Mouse (Mus musculus) intestine, embryonic 14.5 days (tissue): ENCODE data around the gene Tdrd12. TPM values are rescaled to one million over a fixed set of nuclear protein-coding genes. Genes with fewer than 3 reads are reported as not detected.

ENCODE experiments used
- ATAC-seq: fragments of 200-750 bp; cut with Nextera tagmentation; replicated peaks from 2 replicates; pipeline ENCODE4 v1.8.0; 2017; ENCODE audit warnings: low read depth, moderate number of reproducible peaks, moderate TSS enrichment, moderate library complexity; ENCODE audit not compliant: low FRiP score, low TSS enrichment
- DNase-seq: peaks from one replicate; pipeline ENCODE4 v3.0.0-alpha.2; 2018; ENCODE audit warnings: low spot score
- H3K27ac ChIP-seq: fragments of 300-500 bp; sonication (generic); 2 replicates; pipeline ENCODE4 v1.5.1; 2014; ENCODE audit warnings: low read depth, mild to moderate bottlenecking, control low read depth
- H3K27me3 ChIP-seq: fragments of 300-500 bp; sonication (generic); replicated peaks from 2 replicates; pipeline ENCODE4 v1.6.1; 2014; ENCODE audit warnings: low read length, control low read depth; ENCODE audit not compliant: control insufficient read depth, insufficient read depth
- H3K36me3 ChIP-seq: fragments of 300-500 bp; sonication (generic); 2 replicates; pipeline ENCODE4 v1.6.1; 2014; ENCODE audit warnings: low read length, control low read depth; ENCODE audit not compliant: control insufficient read depth, insufficient read depth
- H3K4me1 ChIP-seq: fragments of 300-500 bp; sonication (generic); replicated peaks from 2 replicates; pipeline ENCODE4 v1.6.1; 2014; ENCODE audit warnings: low read length, control low read depth, mixed read lengths; ENCODE audit not compliant: control insufficient read depth, insufficient read depth
- H3K4me2 ChIP-seq: fragments of 300-500 bp; sonication (generic); 2 replicates; pipeline ENCODE4 v1.6.1; 2014; ENCODE audit warnings: low read length
- H3K4me3 ChIP-seq: fragments of 300-500 bp; sonication (generic); 2 replicates; pipeline ENCODE4 v1.5.1; 2014; ENCODE audit warnings: low read depth, low read length, control low read depth, mixed read lengths
- H3K9ac ChIP-seq: fragments of 300-500 bp; sonication (generic); 2 replicates; pipeline ENCODE4 v1.6.1; 2014; ENCODE audit warnings: mild to moderate bottlenecking, low read length
- H3K9me3 ChIP-seq: fragments of 300-500 bp; sonication (generic); 2 replicates; pipeline ENCODE4 v1.6.1; 2016; ENCODE audit warnings: low read length, control low read depth; ENCODE audit not compliant: control insufficient read depth
- WGBS: fragments of 180-500 bp; shearing (Covaris S2); extraction: QIAGEN DNeasy Blood & Tissue Kit; methylation state at CpG from one replicate; pipeline ENCODE4 v1.1.7; 2014; 5-methylcytosine and 5-hydroxymethylcytosine counted together
- polyA plus RNA-seq: library from polyadenylated mRNA; unstranded; fragments of >200 nt; fragmentation: Nextera tagmentation; extraction: Ambion mirVana; gene quantifications from 2 replicates; pipeline ENCODE4 v1.2.1, GENCODE M21; 2014

Gene Tdrd12
- polyA plus RNA-seq, 1 experiment from 2014 or later, result 0.46 TPM

- H3K4me3 ChIP-seq, result no peak overlapping the region
- 62% methylated on average over 2 of the region's 2 CpGs for WGBS
- H3K9ac ChIP-seq, result no peak overlapping the region
- no peaks in the 10 kb centered on the region for H3K4me1 ChIP-seq
- H3K27me3 ChIP-seq, result no peaks in the 10 kb centered on the region
- ATAC-seq, result no peak
- H3K36me3 ChIP-seq, result no peaks in the 10 kb centered on the region
- H3K27ac ChIP-seq, result no peak overlapping the region
- H3K4me2 ChIP-seq, result no peak overlapping the region
- H3K9me3 ChIP-seq, result no peaks in the 10 kb centered on the region
- DNase-seq, result no peak
Observed at GRCm38 (mm10) chr7:35485126-35485525, 52.4 kb downstream of the Tdrd12 start.

- no peaks in the 10 kb centered on the region for H3K4me1 ChIP-seq
- DNase-seq, result no peak
- ATAC-seq, result no peak
- no peak overlapping the region for H3K4me3 ChIP-seq
- H3K9ac ChIP-seq, result no peak overlapping the region
- no peaks in the 10 kb centered on the region for H3K9me3 ChIP-seq
- no peaks in the 10 kb centered on the region for H3K27me3 ChIP-seq
- H3K4me2 ChIP-seq, result no peak overlapping the region
- WGBS, result 54% methylated on average over 2 of the region's 2 CpGs
- no peaks in the 10 kb centered on the region for H3K36me3 ChIP-seq
- H3K27ac ChIP-seq, result no peak overlapping the region
Observed at GRCm38 (mm10) chr7:35476457-35476856, 61.1 kb downstream of the Tdrd12 start.

DNA sequence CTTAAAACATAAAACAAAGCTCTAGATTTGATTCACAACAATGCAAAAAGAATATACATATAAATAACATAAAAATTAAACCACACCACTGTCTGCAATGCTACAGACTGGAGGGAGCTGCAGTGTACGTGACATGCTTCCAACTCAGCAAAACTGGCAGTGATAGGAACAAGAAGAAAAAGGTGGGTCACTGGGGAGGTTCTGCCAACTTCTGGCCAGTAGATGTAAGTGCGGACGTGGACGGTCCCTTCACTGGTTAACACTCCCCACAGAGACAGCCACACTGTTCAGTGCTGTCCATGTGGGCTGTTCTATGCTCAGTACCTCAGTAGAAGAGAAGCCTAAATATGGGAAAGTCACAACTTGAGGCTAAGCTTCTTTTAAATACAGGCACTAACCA is 66.8 kb downstream of the Tdrd12 start:
- ATAC-seq (no peak), DNase-seq (no peak)
- H3K27me3 ChIP-seq, result no peaks in the 10 kb centered on the region
- no peak overlapping the region for H3K4me3 ChIP-seq
- no peaks in the 10 kb centered on the region for H3K36me3 ChIP-seq
- no peaks in the 10 kb centered on the region for H3K4me1 ChIP-seq
- H3K27ac ChIP-seq, result no peak overlapping the region
- no peaks in the 10 kb centered on the region for H3K9me3 ChIP-seq
- H3K4me2 ChIP-seq, result no peak overlapping the region
- 53% methylated on average over 4 of the region's 4 CpGs for WGBS
- no peak overlapping the region for H3K9ac ChIP-seq

DNA sequence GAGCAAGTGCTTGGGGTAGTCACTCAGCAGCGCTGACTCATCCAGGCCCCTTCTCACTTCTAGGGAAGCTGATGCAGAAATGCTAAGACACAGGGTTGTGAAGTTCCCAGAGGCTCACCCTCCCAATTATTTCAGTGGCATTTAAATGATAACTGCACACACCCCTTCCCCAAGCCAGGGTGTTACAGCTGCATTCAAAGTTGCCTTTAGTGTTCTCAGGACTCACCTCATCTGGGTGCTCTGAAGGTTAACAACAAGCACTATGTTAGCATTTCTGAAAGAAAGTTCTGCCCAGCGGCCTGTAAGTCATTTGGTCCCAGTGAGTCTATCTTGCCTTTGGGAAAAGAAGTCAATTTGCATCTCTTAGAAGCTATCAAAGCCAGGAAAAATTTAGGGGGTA is 69.7 kb downstream of the Tdrd12 start:
- H3K27me3 ChIP-seq, result no peaks in the 10 kb centered on the region
- H3K4me2 ChIP-seq, result no peak overlapping the region
- no peak overlapping the region for H3K27ac ChIP-seq
- DNase-seq (no peak), ATAC-seq (no peak)
- no peak overlapping the region for H3K9ac ChIP-seq
- 60% methylated on average over 2 of the region's 2 CpGs for whole genome bisulfite sequencing
- H3K4me1 ChIP-seq, result no peaks in the 10 kb centered on the region
- H3K9me3 ChIP-seq, result no peaks in the 10 kb centered on the region
- H3K4me3 ChIP-seq, result no peak overlapping the region
- no peaks in the 10 kb centered on the region for H3K36me3 ChIP-seq

DNA sequence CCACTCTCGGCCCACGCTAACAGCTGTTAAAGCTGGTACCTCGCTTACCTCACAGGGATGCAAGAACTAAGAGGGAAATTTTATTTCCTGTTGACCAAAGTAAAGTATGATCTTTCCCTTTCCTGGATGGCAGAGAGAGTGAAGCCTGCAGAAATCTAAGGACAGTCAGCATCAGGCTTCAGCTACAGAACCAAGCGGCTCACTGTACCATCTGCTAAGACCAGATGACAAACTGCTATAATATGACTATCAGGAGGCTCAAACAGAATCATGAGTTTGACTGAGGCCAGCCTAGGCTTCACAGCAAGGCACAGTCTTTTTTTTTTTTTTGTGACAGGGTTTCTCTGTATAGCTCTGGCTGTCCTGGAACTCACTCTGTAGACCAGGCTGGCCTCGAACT is 72.5 kb downstream of the Tdrd12 start:
- no peak overlapping the region for H3K4me3 ChIP-seq
- H3K4me1 ChIP-seq, result no peaks in the 10 kb centered on the region
- H3K36me3 ChIP-seq, result no peaks in the 10 kb centered on the region
- no peak overlapping the region for H3K9ac ChIP-seq
- H3K27me3 ChIP-seq, result no peaks in the 10 kb centered on the region
- DNase-seq (no peak), ATAC-seq (no peak)
- H3K27ac ChIP-seq, result no peak overlapping the region
- H3K9me3 ChIP-seq, result no peaks in the 10 kb centered on the region
- WGBS, result 89% methylated on average over 5 of the region's 5 CpGs
- no peak overlapping the region for H3K4me2 ChIP-seq

GRCm38 (mm10) chr7:35460971-35461370 is 76.6 kb downstream of the Tdrd12 start:
- H3K27ac ChIP-seq, result no peak overlapping the region
- ATAC-seq, result no peak
- no peaks in the 10 kb centered on the region for H3K27me3 ChIP-seq
- H3K9ac ChIP-seq, result no peak overlapping the region
- no peaks in the 10 kb centered on the region for H3K4me1 ChIP-seq
- H3K4me3 ChIP-seq, result no peak overlapping the region
- H3K9me3 ChIP-seq, result no peaks in the 10 kb centered on the region
- H3K4me2 ChIP-seq, result no peak overlapping the region
- DNase-seq, result no peak
- H3K36me3 ChIP-seq, result no peaks in the 10 kb centered on the region
- WGBS, result 84% methylated on average over 4 of the region's 4 CpGs

- ATAC-seq, result no peak
- H3K9ac ChIP-seq, result no peak overlapping the region
- WGBS, result 81% methylated on average over 4 of the region's 4 CpGs
Observed at GRCm38 (mm10) chr7:35456091-35456814, 81.3 kb downstream of the Tdrd12 start.

GRCm38 (mm10) chr7:35448867-35449266 is 88.7 kb downstream of the Tdrd12 start:
- Histone ChIP-seq H3K27ac (peak overlapping the region; percentile 60), H3K4me3 (no peak overlapping the region), H3K27me3 (no peaks in the 10 kb centered on the region), H3K4me1 (peaks cover 9% of the 10 kb centered on the region; the same call in 1 of the 2 replicates), H3K36me3 (no peaks in the 10 kb centered on the region), H3K9ac (no peak overlapping the region), H3K9me3 (no peaks in the 10 kb centered on the region), H3K4me2 (no peak overlapping the region)
- DNase-seq (peak; percentile 58), ATAC-seq (no peak)
- 51% methylated on average over 7 of the region's 7 CpGs for WGBS

More at GRCm38 (mm10) chr7:35456091-35456814, 81.3 kb downstream of the Tdrd12 start:
- Histone ChIP-seq H3K4me2 (no peak overlapping the region), H3K27me3 (no peaks in the 10 kb centered on the region), H3K9me3 (no peaks in the 10 kb centered on the region), H3K36me3 (no peaks in the 10 kb centered on the region), H3K27ac (no peak overlapping the region), H3K4me3 (no peak overlapping the region), H3K4me1 (no peaks in the 10 kb centered on the region)
- no peak for DNase-seq
